Mouse (Mus musculus) monocyte, adult 5-6 weeks (primary cell): ENCODE measurements around the gene Rybp. TPM values are rescaled to one million over a fixed set of nuclear protein-coding genes. Genes with fewer than 3 reads are reported as not detected.
A peak's percentile ranks its signal among the peaks of the same experiment; 100 is the strongest.

ENCODE experiments used
- ATAC-seq: fragments of 153-309, 156-312 bp; replicated peaks from 2 replicates; pipeline ENCODE4 v1.8.0; 2017; ENCODE audit warnings: mild to moderate bottlenecking; ENCODE audit not compliant: low TSS enrichment, insufficient number of reproducible peaks, severe bottlenecking, poor library complexity, low FRiP score
- total RNA-seq: library from RNA; stranded (forward); fragments of 200-1000, 200-491, 200-594 nt; gene quantifications from 3 replicates; pipeline ENCODE4 v1.2.3, GENCODE M21; 2017

The Rybp gene
- total RNA-seq, 1 experiment from 2014 or later: 47.7 TPM

DNA sequence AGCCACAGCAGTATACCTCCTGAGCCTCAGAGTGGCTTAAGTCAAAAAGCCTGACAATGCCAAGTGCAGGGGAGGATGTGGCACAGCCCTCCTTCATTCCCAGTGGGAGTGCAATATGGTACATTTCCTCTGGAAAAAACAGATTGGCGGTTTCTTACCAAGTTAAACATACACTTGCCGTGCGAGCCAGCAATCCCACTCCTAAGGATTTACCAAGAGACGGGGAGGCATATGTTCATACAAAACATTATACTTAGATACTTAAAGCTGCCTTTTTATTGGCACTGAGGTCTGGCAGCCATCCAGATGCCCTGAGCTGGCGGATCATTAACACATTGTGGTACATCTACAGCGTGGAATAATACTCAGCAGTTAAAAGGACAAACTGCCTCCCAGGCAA, 5.1 kb upstream of the Rybp start:
- no peak for ATAC-seq

GRCm38 (mm10) chr6:100289058-100289457, 1.8 kb upstream of the Rybp start:
- no peak for ATAC-seq

GRCm38 (mm10) chr6:100288730-100289035, 1.4 kb upstream of the Rybp start:
- ATAC-seq: no peak

DNA sequence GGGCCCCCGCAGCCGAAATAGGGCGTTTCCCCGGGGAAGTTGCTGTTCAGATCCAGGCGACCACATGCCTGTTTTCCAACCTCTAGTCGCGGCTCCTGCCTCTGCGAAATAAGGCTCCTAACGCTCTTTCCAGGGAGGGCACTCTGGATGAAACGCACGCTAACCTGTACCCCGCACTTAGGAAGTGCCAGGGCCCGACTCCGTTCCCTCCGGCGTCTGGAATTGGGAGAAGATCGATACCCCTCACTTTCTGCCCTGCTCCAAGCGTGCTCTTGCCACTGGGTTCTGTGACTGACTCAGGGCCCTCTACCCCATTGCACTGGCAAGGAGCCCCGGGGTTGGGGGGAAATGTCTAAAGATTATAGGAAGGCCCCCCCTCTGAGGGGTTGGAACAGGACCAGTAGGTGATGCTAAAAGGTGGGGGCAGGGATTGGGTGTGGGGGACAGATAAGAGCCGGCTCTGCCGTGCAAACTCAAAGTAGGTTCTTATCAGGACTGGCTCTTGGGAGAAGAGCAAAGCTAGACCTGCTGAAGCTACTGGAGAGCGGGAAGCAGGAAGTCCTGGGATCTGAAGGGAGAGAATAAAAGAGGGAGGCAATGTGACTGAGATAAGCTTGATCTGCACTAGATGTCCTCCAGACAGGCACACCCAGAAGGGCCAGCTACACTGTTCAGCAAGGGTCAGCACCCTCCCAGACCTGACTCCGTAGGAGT, 888 bp upstream of the Rybp start:
- peak; percentile 18; the same call in 1 of the 2 replicates for ATAC-seq

DNA sequence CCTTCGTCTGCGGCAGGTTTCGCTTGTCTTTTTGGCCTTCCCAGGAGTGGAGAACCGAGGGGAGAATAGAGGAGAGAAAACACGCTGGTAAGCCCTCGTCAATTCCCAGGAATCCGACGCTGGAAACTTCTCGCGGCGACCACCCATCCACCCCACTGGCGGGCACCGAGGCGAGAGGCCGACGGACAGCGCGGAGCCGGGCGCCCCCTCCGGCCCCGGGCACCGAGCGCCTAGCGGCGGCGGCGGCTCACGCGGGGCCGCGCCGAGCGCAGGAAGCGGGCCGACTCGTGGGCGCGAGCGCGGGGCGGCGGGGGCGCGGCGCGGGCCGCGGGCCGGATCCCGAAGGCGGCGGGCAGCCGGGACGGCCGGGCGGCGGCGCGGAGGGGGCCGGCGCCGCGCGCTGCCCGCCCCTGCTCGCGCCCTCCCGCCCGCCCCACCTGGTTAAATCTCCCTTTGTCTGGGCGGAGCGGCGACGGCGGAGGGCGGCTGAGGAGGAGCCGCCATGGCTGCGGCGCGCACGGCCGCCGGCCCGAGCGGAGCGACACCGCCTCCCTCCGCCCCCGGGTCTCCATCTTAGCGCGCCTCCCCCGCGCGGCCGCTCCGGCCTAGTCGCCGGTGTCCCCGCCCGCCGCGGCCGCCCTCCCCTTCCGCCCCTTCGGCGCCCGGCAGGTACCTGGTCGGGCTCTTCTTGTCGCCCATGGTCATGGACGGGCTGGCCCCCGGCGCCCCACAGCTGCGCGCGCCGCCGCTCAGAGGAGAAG, 532 bp downstream of the Rybp start:
- no peak for ATAC-seq

GRCm38 (mm10) chr6:100285985-100286572, 1.2 kb downstream of the Rybp start:
- no peak for ATAC-seq

DNA sequence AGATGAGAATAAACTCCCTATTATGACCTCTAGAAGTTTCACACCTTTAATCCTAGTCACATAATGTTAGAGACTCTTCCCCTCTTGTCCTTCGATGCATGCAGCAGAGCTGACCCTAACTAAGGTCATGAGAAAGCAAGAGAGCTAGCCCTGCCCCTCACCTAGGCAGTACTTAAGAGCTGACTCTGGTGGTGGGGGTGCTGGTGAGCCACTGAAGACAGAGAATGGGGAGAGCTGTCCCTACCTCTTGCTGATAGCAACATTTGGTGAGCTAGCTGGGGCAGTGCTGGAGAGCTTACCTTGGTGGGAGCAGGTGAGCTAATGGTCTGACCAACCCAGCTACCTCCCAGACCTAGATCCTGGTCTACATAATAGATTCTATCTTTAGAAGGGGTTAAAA, 8.4 kb downstream of the Rybp start:
- no peak for ATAC-seq

DNA sequence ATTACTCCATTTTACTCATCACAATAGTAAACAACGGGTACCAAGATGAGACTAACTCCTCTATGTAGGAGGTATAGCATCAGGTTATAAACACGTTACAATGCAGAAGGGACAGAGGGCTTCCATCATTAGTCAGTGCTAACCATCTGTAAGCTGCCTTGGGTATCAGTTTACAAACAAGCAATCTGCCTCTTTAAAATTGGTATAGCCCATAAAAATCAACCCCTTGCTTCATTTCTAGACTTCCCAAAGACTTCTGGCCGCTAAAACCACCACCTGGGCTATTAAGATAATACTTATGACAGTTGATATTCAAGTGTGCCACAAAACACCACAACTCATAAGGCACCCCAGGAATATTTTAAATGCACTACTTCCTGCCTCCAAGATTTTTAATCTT, 10.9 kb downstream of the Rybp start:
- ATAC-seq: no peak

- ATAC-seq: no peak
Observed at GRCm38 (mm10) chr6:100275643-100276042, 11.6 kb downstream of the Rybp start.

GRCm38 (mm10) chr6:100273556-100273955, 13.7 kb downstream of the Rybp start:
- no peak for ATAC-seq

GRCm38 (mm10) chr6:100271992-100272391, 15.3 kb downstream of the Rybp start:
- peak; percentile 75 for ATAC-seq

DNA sequence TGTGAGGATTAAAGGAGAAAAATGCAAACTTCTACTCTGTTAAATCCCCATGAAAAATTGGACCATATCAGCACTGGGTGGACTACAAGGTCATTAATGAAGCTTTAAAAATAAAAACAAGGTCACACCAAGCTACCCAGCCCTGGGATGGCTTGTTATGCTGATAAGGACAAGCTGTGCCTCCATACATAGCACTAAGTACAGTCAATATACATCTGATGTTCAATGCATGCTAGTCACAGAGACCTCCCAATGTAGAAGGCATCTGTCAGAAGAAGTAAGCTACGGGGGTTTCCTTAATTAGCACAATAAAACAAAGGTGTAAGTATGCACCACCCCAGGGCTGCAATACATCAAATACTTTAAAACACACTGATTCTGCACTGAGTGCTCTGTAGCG, 16.5 kb downstream of the Rybp start:
- no peak for ATAC-seq

DNA sequence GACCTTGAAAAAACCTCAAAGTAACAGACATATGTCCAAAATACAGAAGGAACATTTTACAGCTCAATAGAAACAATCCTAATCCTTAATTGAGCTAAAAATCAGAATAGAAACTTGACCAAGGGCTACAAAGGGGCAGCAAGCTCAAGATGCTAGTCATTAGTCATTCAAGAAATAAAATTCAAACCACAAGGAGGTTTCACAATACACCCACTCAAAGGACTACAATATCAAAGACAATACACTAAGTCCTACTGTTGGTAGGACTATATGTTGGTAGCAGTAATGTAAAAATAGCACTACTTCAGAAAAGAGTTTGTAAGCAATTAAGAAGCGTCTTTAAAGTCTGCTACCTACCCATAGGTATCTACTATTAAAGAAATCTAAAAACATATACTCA, 27.7 kb downstream of the Rybp start:
- no peak for ATAC-seq

GRCm38 (mm10) chr6:100258278-100258677, 29.0 kb downstream of the Rybp start:
- ATAC-seq: no peak

DNA sequence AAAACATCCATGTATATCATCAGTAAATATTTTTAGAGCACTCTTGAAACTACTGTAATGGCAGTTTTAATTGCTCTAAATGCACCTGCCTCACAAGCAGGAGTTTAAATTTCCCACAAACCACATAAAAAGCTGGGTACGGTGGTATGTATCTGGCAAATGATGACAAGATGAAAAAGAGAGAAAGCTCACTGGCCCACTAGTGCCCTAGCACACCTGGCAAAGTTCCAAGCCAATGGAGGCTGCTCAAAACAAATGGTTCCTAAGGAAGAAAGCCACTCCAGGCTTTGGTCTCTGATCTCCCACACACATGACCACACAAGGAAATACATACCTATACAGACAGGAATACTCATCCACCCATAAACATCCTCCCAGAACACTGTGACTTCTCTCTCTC, 31.9 kb downstream of the Rybp start:
- ATAC-seq: no peak

GRCm38 (mm10) chr6:100254671-100255070, 32.6 kb downstream of the Rybp start:
- ATAC-seq: no peak

GRCm38 (mm10) chr6:100244474-100244873, 42.8 kb downstream of the Rybp start:
- no peak for ATAC-seq

- no peak for ATAC-seq
Observed at GRCm38 (mm10) chr6:100235036-100235435, 52.2 kb downstream of the Rybp start.

GRCm38 (mm10) chr6:100233522-100233921, 53.8 kb downstream of the Rybp start:
- ATAC-seq: no peak

- ATAC-seq: no peak
Observed at GRCm38 (mm10) chr6:100233061-100233460, 54.2 kb downstream of the Rybp start.
